Mouse (Mus musculus): ENCODE results near the gene Camk2g. TPM values are rescaled to one million over a fixed set of nuclear protein-coding genes. Genes with fewer than 3 reads are reported as not detected.

Gene Camk2g
- polyA plus RNA-seq, 2 experiments = 3.9 to 5.4 TPM

- H3K36me3 ChIP-seq (replicated peaks; ENCODE audit: control insufficient read depth, insufficient read depth, low read depth) = peaks cover 9% of the 10 kb centered on the region
- H3K9ac ChIP-seq (replicated peaks) = peak within 1 kb of the TSS; percentile 78
- H3K9me3 ChIP-seq (ENCODE audit: control insufficient read depth, low read length) = no peaks in the 10 kb centered on the region
- peak within 1 kb of the TSS; percentile 81 for H3K4me2 ChIP-seq (ENCODE audit: low read depth)
- peak; percentile 79 for ATAC-seq (ENCODE audit: insufficient read depth)
- peak within 1 kb of the TSS; percentile 86 for H3K27ac ChIP-seq
- peak; percentile 71 to 73 (median 72) for DNase-seq (ENCODE audit: low read depth in 3 of 3, low spot score in 3 of 3)
- H3K27me3 ChIP-seq (ENCODE audit: control insufficient read depth, insufficient read depth, low read length) = no peaks in the 10 kb centered on the region
- peaks cover 18 to 21% of the 10 kb centered on the region in 2 experiments for H3K4me1 ChIP-seq (replicated peaks; ENCODE audit: control insufficient read depth in 2 of 2, insufficient read depth in 2 of 2, low read length in 1 of 2)
- no peak for TF ChIP-seq EP300 (IDR thresholded peaks at IDR 0.05; ENCODE audit: low read depth)
- TF ChIP-seq CTCF (IDR thresholded peaks at IDR 0.05; ENCODE audit: low read depth) = no peak
- peak within 1 kb of the TSS; percentile 88 to 90 for H3K4me3 ChIP-seq (ENCODE audit: insufficient read depth in 1 of 2, low read depth in 2 of 2, low read length in 2 of 2)
- WGBS (ENCODE audit: insufficient replicate concordance) = under 1% methylated on average over 61 of the region's 61 CpGs
Measured at GRCm38 (mm10) chr14:20702741-20703381, 91.0 kb downstream of the Camk2g start, which contains the start of gene Chchd1. Chchd1 (plus strand) TSS chr14:20703006.

DNA sequence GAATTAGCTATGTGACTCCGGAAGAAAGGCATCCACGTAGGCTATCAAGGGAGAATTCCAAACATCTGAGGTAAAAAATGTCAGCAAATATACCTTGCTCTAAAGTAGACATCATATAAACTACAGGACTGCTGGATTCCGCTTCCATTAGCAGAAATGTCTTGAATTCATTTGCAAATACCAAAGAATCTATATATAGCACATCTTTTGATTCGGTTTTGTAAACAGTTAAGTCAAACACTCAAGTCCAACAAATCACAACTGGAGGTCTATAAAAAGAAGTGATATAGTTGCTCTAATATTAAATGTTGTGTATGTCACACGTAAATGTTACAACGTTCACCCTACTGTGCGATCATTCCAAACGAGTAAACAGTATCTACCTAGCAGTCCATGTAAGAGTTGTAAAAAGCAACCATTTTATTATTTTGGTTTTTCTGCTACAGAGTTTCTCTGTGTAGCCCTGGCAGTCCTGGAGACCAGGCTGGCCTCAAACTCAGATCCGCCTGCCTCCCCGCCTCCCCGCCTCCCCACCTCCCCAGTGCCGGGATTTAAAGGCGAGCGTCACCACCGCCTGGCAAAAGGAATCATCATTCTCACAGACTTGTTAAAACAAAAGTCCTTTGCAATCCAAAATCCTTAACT lies 91.7 kb downstream of the Camk2g start:
- no peak for DNase-seq (ENCODE audit: low read depth in 3 of 3, low spot score in 3 of 3)
- Histone ChIP-seq H3K27me3 (ENCODE audit: control insufficient read depth, insufficient read depth, low read length) (no peaks in the 10 kb centered on the region), H3K4me3 (ENCODE audit: insufficient read depth in 1 of 2, low read depth in 2 of 2, low read length in 2 of 2) (peak overlapping the region; percentile 88 to 90), H3K9me3 (ENCODE audit: control insufficient read depth, low read length) (no peaks in the 10 kb centered on the region), H3K4me1 (replicated peaks; ENCODE audit: control insufficient read depth in 2 of 2, insufficient read depth in 2 of 2, low read length in 1 of 2) (peaks cover 18 to 21% of the 10 kb centered on the region in 2 experiments), H3K4me2 (ENCODE audit: low read depth) (peak overlapping the region; percentile 81), H3K9ac (replicated peaks) (peak overlapping the region; percentile 78), H3K27ac (peak overlapping the region; percentile 86), H3K36me3 (replicated peaks; ENCODE audit: control insufficient read depth, insufficient read depth, low read depth) (peaks cover 10% of the 10 kb centered on the region)
- WGBS (ENCODE audit: insufficient replicate concordance) = 8% methylated on average over 15 of the region's 15 CpGs
- peak; percentile 32 for ATAC-seq (ENCODE audit: insufficient read depth)
- TF ChIP-seq EP300 (IDR thresholded peaks at IDR 0.05; ENCODE audit: low read depth) (no peak), CTCF (IDR thresholded peaks at IDR 0.05; ENCODE audit: low read depth) (no peak)

- H3K9me3 ChIP-seq (ENCODE audit: control insufficient read depth, low read length) = no peaks in the 10 kb centered on the region
- H3K36me3 ChIP-seq (replicated peaks; ENCODE audit: control insufficient read depth, insufficient read depth, low read depth) = peaks cover 10% of the 10 kb centered on the region
- H3K9ac ChIP-seq (replicated peaks) = peak overlapping the region; percentile 78; the same call in 1 of the 2 replicates
- ATAC-seq (ENCODE audit: insufficient read depth) (no peak), DNase-seq (ENCODE audit: low read depth in 3 of 3, low spot score in 3 of 3) (no peak)
- no peaks in the 10 kb centered on the region for H3K27me3 ChIP-seq (ENCODE audit: control insufficient read depth, insufficient read depth, low read length)
- H3K27ac ChIP-seq = no peak overlapping the region
- peak overlapping the region; percentile 81 for H3K4me2 ChIP-seq (ENCODE audit: low read depth)
- WGBS (ENCODE audit: insufficient replicate concordance) = 67% methylated on average over 8 of the region's 8 CpGs
- H3K4me1 ChIP-seq (replicated peaks; ENCODE audit: control insufficient read depth in 2 of 2, insufficient read depth in 2 of 2, low read length in 1 of 2) = peaks cover 21 to 23% of the 10 kb centered on the region in 2 experiments
- peak overlapping the region in 1 of 2 experiments; percentile 88; a peak in 3 of 4 replicates for H3K4me3 ChIP-seq (ENCODE audit: insufficient read depth in 1 of 2, low read depth in 2 of 2, low read length in 2 of 2)
- TF ChIP-seq EP300 (IDR thresholded peaks at IDR 0.05; ENCODE audit: low read depth) (no peak), CTCF (IDR thresholded peaks at IDR 0.05; ENCODE audit: low read depth) (no peak)
Measured at GRCm38 (mm10) chr14:20701554-20701953, 92.3 kb downstream of the Camk2g start.

GRCm38 (mm10) chr14:20700362-20700761 lies 93.5 kb downstream of the Camk2g start:
- peaks cover 30 to 31% of the 10 kb centered on the region in 2 experiments for H3K4me1 ChIP-seq (replicated peaks; ENCODE audit: control insufficient read depth in 2 of 2, insufficient read depth in 2 of 2, low read length in 1 of 2)
- peaks cover 10% of the 10 kb centered on the region for H3K36me3 ChIP-seq (replicated peaks; ENCODE audit: control insufficient read depth, insufficient read depth, low read depth)
- ATAC-seq (ENCODE audit: insufficient read depth) = no peak
- 81% methylated on average over 3 of the region's 3 CpGs for WGBS (ENCODE audit: insufficient replicate concordance)
- H3K9ac ChIP-seq (replicated peaks) = no peak overlapping the region
- H3K4me3 ChIP-seq (ENCODE audit: insufficient read depth in 1 of 2, low read depth in 2 of 2, low read length in 2 of 2) = no peak overlapping the region
- no peak overlapping the region for H3K27ac ChIP-seq
- H3K4me2 ChIP-seq (ENCODE audit: low read depth) = no peak overlapping the region
- no peaks in the 10 kb centered on the region for H3K9me3 ChIP-seq (ENCODE audit: control insufficient read depth, low read length)
- no peaks in the 10 kb centered on the region for H3K27me3 ChIP-seq (ENCODE audit: control insufficient read depth, insufficient read depth, low read length)
- no peak for TF ChIP-seq CTCF (IDR thresholded peaks at IDR 0.05; ENCODE audit: low read depth)
- TF ChIP-seq EP300 (IDR thresholded peaks at IDR 0.05; ENCODE audit: low read depth) = no peak
- DNase-seq (ENCODE audit: low read depth in 3 of 3, low spot score in 3 of 3) = no peak

- Histone ChIP-seq H3K27ac (no peak overlapping the region), H3K4me1 (replicated peaks; ENCODE audit: control insufficient read depth in 2 of 2, insufficient read depth in 2 of 2, low read length in 1 of 2) (peaks cover 29 to 35% of the 10 kb centered on the region in 2 experiments)
- no peak for ATAC-seq (ENCODE audit: insufficient read depth)
Measured at GRCm38 (mm10) chr14:20698515-20698914, 95.4 kb downstream of the Camk2g start.

More at GRCm38 (mm10) chr14:20698515-20698914, 95.4 kb downstream of the Camk2g start:
- Histone ChIP-seq H3K4me3 (ENCODE audit: insufficient read depth in 1 of 2, low read depth in 2 of 2, low read length in 2 of 2) (no peak overlapping the region), H3K4me2 (ENCODE audit: low read depth) (peak overlapping the region; percentile 21), H3K27me3 (ENCODE audit: control insufficient read depth, insufficient read depth, low read length) (no peaks in the 10 kb centered on the region), H3K9ac (replicated peaks) (peak overlapping the region; percentile 36; the same call in 1 of the 2 replicates), H3K36me3 (replicated peaks; ENCODE audit: control insufficient read depth, insufficient read depth, low read depth) (peaks cover 17% of the 10 kb centered on the region), H3K9me3 (ENCODE audit: control insufficient read depth, low read length) (no peaks in the 10 kb centered on the region)
- no peak for TF ChIP-seq EP300 (IDR thresholded peaks at IDR 0.05; ENCODE audit: low read depth)
- no peak for TF ChIP-seq CTCF (IDR thresholded peaks at IDR 0.05; ENCODE audit: low read depth)
- WGBS (ENCODE audit: insufficient replicate concordance) = 36% methylated on average over 2 of the region's 2 CpGs
- no peak for DNase-seq (ENCODE audit: low read depth in 3 of 3, low spot score in 3 of 3)

All from liver, embryonic 14.5 days (tissue).